Mouse (Mus musculus) limb, embryonic 15.5 days (tissue): Measurements from ENCODE around the gene Mdga2. TPM values are rescaled to one million over a fixed set of nuclear protein-coding genes. Genes with fewer than 3 reads are reported as not detected.

ENCODE experiments used
- ATAC-seq: fragments of 200-750 bp; cut with Nextera tagmentation; 2 replicates; pipeline ENCODE4 v1.8.0; 2017; ENCODE audit warnings: low read depth, moderate TSS enrichment; ENCODE audit not compliant: insufficient number of reproducible peaks, low FRiP score, low TSS enrichment
- H3K27ac ChIP-seq: fragments of 300-500 bp; sonication (generic); 2 replicates; pipeline ENCODE4 v1.5.1; 2015; ENCODE audit warnings: moderate library complexity, mild to moderate bottlenecking, inconsistent platforms
- H3K27me3 ChIP-seq: fragments of 300-500 bp; sonication (generic); 2 replicates; pipeline ENCODE4 v1.6.1; 2015; ENCODE audit warnings: inconsistent platforms
- H3K36me3 ChIP-seq: fragments of 300-500 bp; sonication (generic); 2 replicates; pipeline ENCODE4 v1.6.1; 2015; ENCODE audit warnings: inconsistent platforms
- H3K4me1 ChIP-seq: fragments of 300-500 bp; sonication (generic); 2 replicates; pipeline ENCODE4 v1.6.1; 2015; ENCODE audit warnings: inconsistent platforms
- H3K4me2 ChIP-seq: fragments of 300-500 bp; sonication (generic); 2 replicates; pipeline ENCODE4 v1.6.1; 2015; ENCODE audit warnings: mild to moderate bottlenecking, inconsistent platforms
- H3K4me3 ChIP-seq: fragments of 300-500 bp; sonication (generic); 2 replicates; pipeline ENCODE4 v1.5.1; 2015; ENCODE audit warnings: mild to moderate bottlenecking, inconsistent platforms
- H3K9ac ChIP-seq: fragments of 300-500 bp; sonication (generic); 2 replicates; pipeline ENCODE4 v1.6.1; 2015; ENCODE audit warnings: inconsistent platforms
- H3K9me3 ChIP-seq: fragments of 300-500 bp; sonication (generic); 2 replicates; pipeline ENCODE4 v1.6.1; 2016; ENCODE audit warnings: inconsistent platforms
- WGBS: fragments of 180-500 bp; shearing (Covaris S2); methylation state at CpG from one replicate; pipeline ENCODE4 v1.1.7; 2015; 5-methylcytosine and 5-hydroxymethylcytosine counted together
- polyA plus RNA-seq: library from polyadenylated mRNA; unstranded; fragments of >200 nt; fragmentation: Nextera tagmentation; extraction: Ambion mirVana; gene quantifications from 2 replicates; pipeline ENCODE4 v1.2.1, GENCODE M21; 2015

The Mdga2 gene
- polyA plus RNA-seq, 1 experiment from 2014 or later: 4.4 TPM

- no peaks in the 10 kb centered on the region for H3K4me1 ChIP-seq
- no peaks in the 10 kb centered on the region for H3K9me3 ChIP-seq
- H3K27me3 ChIP-seq: no peaks in the 10 kb centered on the region
- no peak for ATAC-seq
- 72% methylated on average over 3 of the region's 3 CpGs for WGBS
- no peak overlapping the region for H3K4me3 ChIP-seq
- no peak overlapping the region for H3K4me2 ChIP-seq
- no peak overlapping the region for H3K27ac ChIP-seq
- no peak overlapping the region for H3K9ac ChIP-seq
- no peaks in the 10 kb centered on the region for H3K36me3 ChIP-seq
Measured at GRCm38 (mm10) chr12:66866199-66866598, 356.1 kb downstream of the Mdga2 start.

GRCm38 (mm10) chr12:66853167-66853566 lies 369.2 kb downstream of the Mdga2 start:
- Histone ChIP-seq H3K9me3 (no peaks in the 10 kb centered on the region), H3K27me3 (no peaks in the 10 kb centered on the region), H3K4me3 (no peak overlapping the region), H3K9ac (no peak overlapping the region), H3K4me2 (no peak overlapping the region), H3K4me1 (no peaks in the 10 kb centered on the region), H3K27ac (no peak overlapping the region), H3K36me3 (no peaks in the 10 kb centered on the region)
- WGBS: 20% methylated on average over 3 of the region's 3 CpGs
- ATAC-seq: no peak

- Histone ChIP-seq H3K27ac (no peak overlapping the region), H3K27me3 (no peaks in the 10 kb centered on the region), H3K4me3 (no peak overlapping the region), H3K4me2 (no peak overlapping the region), H3K9ac (no peak overlapping the region), H3K9me3 (no peaks in the 10 kb centered on the region), H3K36me3 (no peaks in the 10 kb centered on the region), H3K4me1 (no peaks in the 10 kb centered on the region)
- no peak for ATAC-seq
- WGBS: 42% methylated on average over 3 of the region's 3 CpGs
Measured at GRCm38 (mm10) chr12:66840336-66840735, 382.0 kb downstream of the Mdga2 start.

- no peaks in the 10 kb centered on the region for H3K4me1 ChIP-seq
- no peak overlapping the region for H3K4me3 ChIP-seq
- no peaks in the 10 kb centered on the region for H3K9me3 ChIP-seq
- H3K36me3 ChIP-seq: no peaks in the 10 kb centered on the region
- no peak for ATAC-seq
- no peak overlapping the region for H3K27ac ChIP-seq
- H3K4me2 ChIP-seq: no peak overlapping the region
- H3K27me3 ChIP-seq: no peaks in the 10 kb centered on the region
- no peak overlapping the region for H3K9ac ChIP-seq
Measured at GRCm38 (mm10) chr12:66755653-66756052, 466.7 kb downstream of the Mdga2 start.

- H3K9ac ChIP-seq: no peak overlapping the region
- WGBS: 59% methylated on average over 3 of the region's 3 CpGs
- H3K27ac ChIP-seq: no peak overlapping the region
- no peaks in the 10 kb centered on the region for H3K36me3 ChIP-seq
- no peak overlapping the region for H3K4me3 ChIP-seq
- no peaks in the 10 kb centered on the region for H3K27me3 ChIP-seq
- no peak overlapping the region for H3K4me2 ChIP-seq
- no peaks in the 10 kb centered on the region for H3K4me1 ChIP-seq
- no peak for ATAC-seq
- H3K9me3 ChIP-seq: no peaks in the 10 kb centered on the region
Measured at GRCm38 (mm10) chr12:66734536-66734935, 487.8 kb downstream of the Mdga2 start.

- Histone ChIP-seq H3K27me3 (no peaks in the 10 kb centered on the region), H3K4me3 (no peak overlapping the region), H3K27ac (no peak overlapping the region), H3K9ac (no peak overlapping the region), H3K4me1 (no peaks in the 10 kb centered on the region), H3K9me3 (no peaks in the 10 kb centered on the region), H3K36me3 (no peaks in the 10 kb centered on the region), H3K4me2 (no peak overlapping the region)
- ATAC-seq: no peak
- 77% methylated on average over 2 of the region's 2 CpGs for WGBS
Measured at GRCm38 (mm10) chr12:66724474-66724873, 497.9 kb downstream of the Mdga2 start.

- no peak for ATAC-seq
- Histone ChIP-seq H3K4me2 (no peak overlapping the region), H3K4me3 (no peak overlapping the region), H3K4me1 (no peaks in the 10 kb centered on the region), H3K27ac (no peak overlapping the region), H3K9me3 (no peaks in the 10 kb centered on the region), H3K9ac (no peak overlapping the region), H3K27me3 (no peaks in the 10 kb centered on the region), H3K36me3 (no peaks in the 10 kb centered on the region)
- WGBS: 64% methylated on average over 10 of the region's 10 CpGs
Measured at GRCm38 (mm10) chr12:66708334-66708733, 514.0 kb downstream of the Mdga2 start.

GRCm38 (mm10) chr12:66707431-66707830 lies 514.9 kb downstream of the Mdga2 start:
- Histone ChIP-seq H3K27me3 (no peaks in the 10 kb centered on the region), H3K27ac (0 out of 2 replicates have a peak overlapping the region, but pooled peaks have one; percentile 38), H3K4me2 (no peak overlapping the region), H3K4me3 (no peak overlapping the region), H3K36me3 (no peaks in the 10 kb centered on the region), H3K9me3 (no peaks in the 10 kb centered on the region), H3K9ac (no peak overlapping the region), H3K4me1 (no peaks in the 10 kb centered on the region)
- 0 out of 2 replicates have a peak, but pooled peaks have one; percentile 44 for ATAC-seq
- WGBS: 13% methylated on average over 2 of the region's 2 CpGs

GRCm38 (mm10) chr12:66705015-66705414 lies 517.3 kb downstream of the Mdga2 start:
- Histone ChIP-seq H3K4me1 (no peaks in the 10 kb centered on the region), H3K27me3 (no peaks in the 10 kb centered on the region), H3K9me3 (no peaks in the 10 kb centered on the region), H3K9ac (no peak overlapping the region), H3K27ac (no peak overlapping the region), H3K4me2 (no peak overlapping the region), H3K4me3 (no peak overlapping the region), H3K36me3 (no peaks in the 10 kb centered on the region)
- no peak for ATAC-seq

GRCm38 (mm10) chr12:66702781-66703180 lies 519.6 kb downstream of the Mdga2 start:
- H3K27ac ChIP-seq: no peak overlapping the region
- no peak for ATAC-seq
- no peaks in the 10 kb centered on the region for H3K4me1 ChIP-seq
- 81% methylated on average over 3 of the region's 3 CpGs for WGBS
- H3K9me3 ChIP-seq: no peaks in the 10 kb centered on the region
- H3K4me3 ChIP-seq: no peak overlapping the region
- H3K4me2 ChIP-seq: no peak overlapping the region
- no peaks in the 10 kb centered on the region for H3K27me3 ChIP-seq
- no peaks in the 10 kb centered on the region for H3K36me3 ChIP-seq
- no peak overlapping the region for H3K9ac ChIP-seq

GRCm38 (mm10) chr12:66679558-66679957 lies 542.8 kb downstream of the Mdga2 start:
- H3K27ac ChIP-seq: no peak overlapping the region
- H3K27me3 ChIP-seq: no peaks in the 10 kb centered on the region
- no peaks in the 10 kb centered on the region for H3K36me3 ChIP-seq
- H3K4me1 ChIP-seq: no peaks in the 10 kb centered on the region
- 81% methylated on average over 3 of the region's 3 CpGs for WGBS
- no peaks in the 10 kb centered on the region for H3K9me3 ChIP-seq
- no peak overlapping the region for H3K4me3 ChIP-seq
- H3K4me2 ChIP-seq: no peak overlapping the region
- no peak for ATAC-seq
- H3K9ac ChIP-seq: no peak overlapping the region

- 76% methylated on average over 12 of the region's 12 CpGs for WGBS
- no peak overlapping the region for H3K9ac ChIP-seq
- no peak overlapping the region for H3K27ac ChIP-seq
- no peak overlapping the region for H3K4me3 ChIP-seq
- no peaks in the 10 kb centered on the region for H3K36me3 ChIP-seq
- ATAC-seq: no peak
- H3K27me3 ChIP-seq: no peaks in the 10 kb centered on the region
- H3K4me1 ChIP-seq: no peaks in the 10 kb centered on the region
- H3K4me2 ChIP-seq: no peak overlapping the region
- no peaks in the 10 kb centered on the region for H3K9me3 ChIP-seq
Measured at GRCm38 (mm10) chr12:66648605-66649552, 573.5 kb downstream of the Mdga2 start.
